Mouse (Mus musculus) lung, embryonic 15.5 days (tissue): ENCODE measurements at regions not wholly inside any gene's neighbourhood (a gene's known extent, or its start where the extent isn't known, plus 50 kb on each side); places are given as distances from the start of the nearest gene placed in this dataset.

Experiments
- ATAC-seq: fragments of 200-750 bp; cut with Nextera tagmentation; 2 replicates; pipeline ENCODE4 v1.8.0; 2017; ENCODE audit warnings: moderate number of reproducible peaks, borderline replicate concordance; ENCODE audit not compliant: low FRiP score, low TSS enrichment; ENCODE audit errors: extremely low read depth
- H3K27ac ChIP-seq: fragments of 300-500 bp; sonication (generic); 2 replicates; pipeline ENCODE4 v1.5.1; 2015; ENCODE audit warnings: moderate library complexity, mild to moderate bottlenecking, inconsistent platforms
- H3K27me3 ChIP-seq: fragments of 300-500 bp; sonication (generic); 2 replicates; pipeline ENCODE4 v1.6.1; 2015; ENCODE audit warnings: inconsistent platforms
- H3K36me3 ChIP-seq: fragments of 300-500 bp; sonication (generic); 2 replicates; pipeline ENCODE4 v1.6.1; 2015; ENCODE audit warnings: inconsistent platforms
- H3K4me1 ChIP-seq: fragments of 300-500 bp; sonication (generic); 2 replicates; pipeline ENCODE4 v1.6.1; 2015; ENCODE audit warnings: inconsistent platforms
- H3K4me2 ChIP-seq: fragments of 300-500 bp; sonication (generic); 2 replicates; pipeline ENCODE4 v1.6.1; 2015; ENCODE audit warnings: inconsistent platforms, mild to moderate bottlenecking, moderate library complexity
- H3K4me3 ChIP-seq: fragments of 300-500 bp; sonication (generic); 2 replicates; pipeline ENCODE4 v1.5.1; 2015; ENCODE audit warnings: mild to moderate bottlenecking, inconsistent platforms
- H3K9ac ChIP-seq: fragments of 300-500 bp; sonication (generic); 2 replicates; pipeline ENCODE4 v1.6.1; 2015; ENCODE audit warnings: inconsistent platforms
- H3K9me3 ChIP-seq: fragments of 300-500 bp; sonication (generic); 2 replicates; pipeline ENCODE4 v1.6.1; 2016; ENCODE audit warnings: inconsistent platforms
- WGBS: fragments of 180-500 bp; shearing (Covaris S2); methylation state at CpG from one replicate; pipeline ENCODE4 v1.1.7; 2015; 5-methylcytosine and 5-hydroxymethylcytosine counted together

- Histone ChIP-seq H3K27me3 (no peaks in the 10 kb centered on the region), H3K4me3 (no peak overlapping the region), H3K9ac (no peak overlapping the region), H3K27ac (no peak overlapping the region), H3K9me3 (no peaks in the 10 kb centered on the region), H3K36me3 (no peaks in the 10 kb centered on the region), H3K4me2 (no peak overlapping the region), H3K4me1 (no peaks in the 10 kb centered on the region)
- WGBS: 69% methylated on average over 3 of the region's 3 CpGs
- ATAC-seq: no peak
These were observed 67.6 kb upstream of the Tdrd3 start for GRCm38 (mm10) chr14:87348825-87349224.

- ATAC-seq: no peak
- H3K4me2 ChIP-seq: no peak overlapping the region
- no peak overlapping the region for H3K27ac ChIP-seq
- no peaks in the 10 kb centered on the region for H3K27me3 ChIP-seq
- H3K9ac ChIP-seq: no peak overlapping the region
- H3K36me3 ChIP-seq: no peaks in the 10 kb centered on the region
- H3K4me1 ChIP-seq: no peaks in the 10 kb centered on the region
- no peaks in the 10 kb centered on the region for H3K9me3 ChIP-seq
- WGBS: 89% methylated on average over 2 of the region's 2 CpGs
- H3K4me3 ChIP-seq: no peak overlapping the region
These were observed 50.6 kb upstream of the Tdrd3 start for GRCm38 (mm10) chr14:87365793-87366192.
